Mouse (Mus musculus): ENCODE measurements around the gene Tcf15. TPM values are rescaled to one million over a fixed set of nuclear protein-coding genes. Genes with fewer than 3 reads are reported as not detected.

The Tcf15 gene
- polyA plus RNA-seq, 1 experiment: 2.1 TPM

DNA sequence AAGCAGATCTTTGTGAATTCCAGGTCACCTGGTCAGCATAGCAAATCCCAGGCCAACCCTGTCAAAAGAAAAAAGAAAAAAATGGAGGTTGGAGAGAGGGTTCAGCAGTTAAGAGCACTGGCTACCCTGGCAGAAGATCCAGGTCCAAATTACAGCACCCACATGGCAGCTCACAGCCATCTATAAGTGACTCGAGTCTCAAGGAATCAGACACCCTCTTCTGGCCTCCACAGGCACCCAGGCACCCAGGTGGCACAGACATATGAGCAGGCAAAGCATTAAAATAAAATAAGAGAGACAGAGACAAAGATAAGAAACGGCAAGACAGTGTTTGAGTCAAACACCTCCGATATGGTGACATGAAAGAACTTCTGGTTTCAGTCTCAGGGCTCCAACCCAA is 53.5 kb downstream of the Tcf15 start:
- H3K4me1 ChIP-seq (ENCODE audit: control insufficient read depth, insufficient read depth, low read length): no peaks in the 10 kb centered on the region
- H3K27ac ChIP-seq (ENCODE audit: control insufficient read depth, insufficient read depth, low read depth, low read length, poor library complexity): no peak overlapping the region
- H3K4me3 ChIP-seq (replicated peaks; ENCODE audit: control insufficient read depth, low read depth, low read length): no peak overlapping the region
- 40% methylated on average over 3 of the region's 3 CpGs for WGBS
- TF ChIP-seq POLR2A (IDR thresholded peaks at IDR 0.05; ENCODE audit: borderline replicate concordance, control insufficient read depth, low read depth, low read length) (no peak), CTCF (IDR thresholded peaks at IDR 0.05; ENCODE audit: control insufficient read depth, insufficient read depth, low read length) (no peak)

DNA sequence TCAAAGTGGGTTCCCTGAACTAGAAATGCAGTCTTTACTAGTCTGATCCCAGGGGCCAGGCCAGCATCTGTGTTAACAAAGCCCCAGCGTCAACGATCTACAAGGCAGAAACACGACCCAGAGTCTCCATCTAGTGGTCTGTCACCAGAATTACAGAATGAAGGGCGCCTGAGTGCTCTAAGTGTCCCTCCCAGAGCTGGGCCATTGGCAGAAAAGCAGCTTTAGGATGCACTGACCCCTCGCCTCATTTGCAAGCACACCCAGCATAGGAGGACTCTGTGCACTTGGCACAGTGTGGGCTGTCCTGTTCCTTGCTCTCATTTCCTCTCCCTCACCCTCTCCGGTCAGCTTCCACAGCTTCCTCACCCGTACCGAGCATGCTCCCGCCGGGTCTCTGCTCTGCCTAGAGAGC is 53.9 kb downstream of the Tcf15 start:
- peak; percentile 57 for TF ChIP-seq CTCF (IDR thresholded peaks at IDR 0.05; ENCODE audit: control insufficient read depth, insufficient read depth, low read length)
- no peak for TF ChIP-seq POLR2A (IDR thresholded peaks at IDR 0.05; ENCODE audit: borderline replicate concordance, control insufficient read depth, low read depth, low read length)
- WGBS: 47% methylated on average over 10 of the region's 10 CpGs
- no peaks in the 10 kb centered on the region for H3K4me1 ChIP-seq (ENCODE audit: control insufficient read depth, insufficient read depth, low read length)
- no peak overlapping the region for H3K4me3 ChIP-seq (replicated peaks; ENCODE audit: control insufficient read depth, low read depth, low read length)
- no peak overlapping the region for H3K27ac ChIP-seq (ENCODE audit: control insufficient read depth, insufficient read depth, low read depth, low read length, poor library complexity)

Other genes with a start within 250 kb of the Tcf15 start
- gene Angpt4, start 232.4 kb upstream of the Tcf15 start, polyA plus RNA-seq (2011; ENCODE audit: insufficient read depth, insufficient read length, low replicate concordance, missing spikeins): 1.5 and 2.1 TPM in 2 replicates
- 3.0 and 13.0 TPM in 2 replicates for gene Fam110a, start 163.3 kb upstream of the Tcf15 start, polyA plus RNA-seq (2011; ENCODE audit: insufficient read depth, insufficient read length, low replicate concordance, missing spikeins)
- 0.77 and 2.6 TPM in 2 replicates for gene Slc52a3, start 147.1 kb upstream of the Tcf15 start, polyA plus RNA-seq (2011; ENCODE audit: insufficient read depth, insufficient read length, low replicate concordance, missing spikeins)
- not detected in 2 replicates for gene Scrt2, start 62.0 kb upstream of the Tcf15 start, polyA plus RNA-seq (2011; ENCODE audit: insufficient read depth, insufficient read length, low replicate concordance, missing spikeins)
- gene Srxn1, start 38.0 kb upstream of the Tcf15 start, polyA plus RNA-seq (2011; ENCODE audit: insufficient read depth, insufficient read length, low replicate concordance, missing spikeins): 8.9 and 11.6 TPM in 2 replicates
- 41.1 and 52.4 TPM in 2 replicates for gene Csnk2a1, start 83.3 kb downstream of the Tcf15 start, polyA plus RNA-seq (2011; ENCODE audit: insufficient read depth, insufficient read length, low replicate concordance, missing spikeins)
- 10.6 and 27.9 TPM in 2 replicates for gene Tbc1d20, start 150.3 kb downstream of the Tcf15 start, polyA plus RNA-seq (2011; ENCODE audit: insufficient read depth, insufficient read length, low replicate concordance, missing spikeins)
- gene Rbck1, start 189.1 kb downstream of the Tcf15 start, polyA plus RNA-seq (2011; ENCODE audit: insufficient read depth, insufficient read length, low replicate concordance, missing spikeins): 66.2 and 111 TPM in 2 replicates
- gene Trib3, start 200.5 kb downstream of the Tcf15 start, polyA plus RNA-seq (2011; ENCODE audit: insufficient read depth, insufficient read length, low replicate concordance, missing spikeins): 0.65 and 4.2 TPM in 2 replicates
- gene Nrsn2, start 233.1 kb downstream of the Tcf15 start, polyA plus RNA-seq (2011; ENCODE audit: insufficient read depth, insufficient read length, low replicate concordance, missing spikeins): not detected in 2 replicates

Data from bone marrow, adult 2 months (tissue).